Mouse (Mus musculus) kidney, adult 2 months (tissue): ENCODE data around the gene Tcl1b3.

Source experiments
- CTCF ChIP-seq: fragments of 200-500 bp; conservative IDR thresholded peaks from 2 replicates; pipeline ENCODE4 v1.5.1; 2011; ENCODE audit warnings: low read depth, mild to moderate bottlenecking, control low read depth, low read length, moderate library complexity, mixed read lengths; ENCODE audit not compliant: insufficient read depth, insufficient read length
- POLR2A ChIP-seq: fragments of 200-500 bp; IDR thresholded peaks from one replicate; pipeline ENCODE4 v1.6.1; 2011; ENCODE audit warnings: low read depth, low read length, control low read depth

DNA sequence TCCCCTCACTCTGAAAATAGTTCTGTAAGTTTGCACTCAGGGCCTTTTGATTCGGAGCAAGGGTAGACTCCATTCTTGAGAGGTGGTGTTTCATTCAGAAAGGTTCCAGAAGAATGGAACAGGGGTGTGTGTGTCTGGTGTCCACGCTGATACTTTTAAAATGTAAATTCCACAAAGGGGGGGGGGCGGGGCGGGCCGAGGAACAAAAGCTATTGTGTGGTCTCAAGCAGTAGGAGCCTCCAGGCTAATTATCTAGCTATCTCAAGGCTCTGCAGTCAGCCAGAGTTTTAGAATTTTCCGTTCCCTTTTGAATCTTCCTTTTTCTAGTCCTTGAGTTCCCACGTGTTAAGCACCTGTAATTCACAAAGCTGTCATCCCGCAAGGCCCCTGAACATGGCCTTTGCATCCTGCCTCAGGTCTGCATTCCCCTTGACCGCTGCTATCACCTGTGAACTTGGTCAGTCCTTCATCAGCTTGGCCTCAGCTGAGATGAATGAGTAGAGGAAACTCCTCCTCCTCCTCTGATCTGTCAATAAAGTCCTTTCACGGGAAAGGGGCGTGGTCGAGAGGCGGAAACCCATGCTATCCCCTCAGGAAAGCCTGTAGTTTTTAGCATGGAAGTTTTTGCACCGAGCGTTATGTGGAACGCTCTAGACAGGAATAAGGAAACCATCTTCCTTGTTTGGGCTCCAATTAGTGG, 33.9 kb downstream of the Tcl1b3 start:
- TF ChIP-seq CTCF, result no peak
- TF ChIP-seq POLR2A, result no peak
